ENCODE assay signal across 7 mouse cellular contexts in the genomic region with DNA sequence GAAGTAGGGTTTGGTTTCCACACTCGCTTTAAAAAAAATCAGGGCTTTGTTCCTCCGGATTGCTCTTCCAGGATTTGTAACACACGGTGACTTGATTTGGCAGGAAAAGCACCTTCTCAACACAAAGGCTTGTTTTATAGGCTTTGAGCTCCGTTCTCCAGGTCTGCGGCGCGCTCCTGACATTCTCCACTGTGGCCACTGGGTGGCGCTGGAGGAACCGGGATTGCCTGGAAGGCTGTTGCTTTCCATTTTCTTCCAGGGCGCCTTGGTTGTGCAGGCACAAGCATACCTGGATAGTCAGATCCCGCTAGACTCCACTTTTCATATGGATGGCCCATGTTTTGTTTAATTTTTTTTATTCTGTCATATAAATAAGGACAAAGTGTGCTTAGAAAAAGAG. TPM values are rescaled to one million over a fixed set of nuclear protein-coding genes. Genes with fewer than 3 reads are reported as not detected.
DNase-seq lines count a peak whose midpoint lies in the region; ATAC-seq and TF ChIP-seq lines count a peak whose summit lies in the region.

No protein-coding gene starts in this region.

- H3K36me3 ChIP-seq in hindbrain, postnatal 0 days (ENCODE audit: insufficient read depth, low read length), result no peaks in the 10 kb centered on the region
- H3K36me3 ChIP-seq in midbrain, embryonic 12.5 days, result no peaks in the 10 kb centered on the region

- ATAC-seq in common myeloid progenitor, adult 5-6 weeks (replicated peaks; ENCODE audit: low read depth, poor library complexity, severe bottlenecking), result peak; percentile 92
- ATAC-seq in hindbrain, postnatal 0 days, result peak; percentile 84
- ATAC-seq in midbrain, embryonic 12.5 days (ENCODE audit: low FRiP score, low read depth), result no peak

- H3K4me3 ChIP-seq in hindbrain, postnatal 0 days (ENCODE audit: low read length), result no peak overlapping the region
- H3K4me3 ChIP-seq in midbrain, embryonic 12.5 days, result no peak overlapping the region

- no peaks in the 10 kb centered on the region for H3K4me1 ChIP-seq in hindbrain, postnatal 0 days (ENCODE audit: insufficient read depth, low read length)
- H3K4me1 ChIP-seq in midbrain, embryonic 12.5 days, result no peaks in the 10 kb centered on the region

- H3K9ac ChIP-seq in hindbrain, postnatal 0 days (replicated peaks; ENCODE audit: low read length), result no peak overlapping the region
- H3K9ac ChIP-seq in midbrain, embryonic 12.5 days (replicated peaks), result no peak overlapping the region

- 10% methylated on average over 11 of the region's 11 CpGs for whole genome bisulfite sequencing in hindbrain, postnatal 0 days
- 12% methylated on average over 11 of the region's 11 CpGs for WGBS in midbrain, embryonic 12.5 days

- H3K27me3 ChIP-seq in hindbrain, postnatal 0 days (ENCODE audit: insufficient read depth, low read length), result no peaks in the 10 kb centered on the region; the same call in 1 of the 2 replicates
- H3K27me3 ChIP-seq in midbrain, embryonic 12.5 days, result no peaks in the 10 kb centered on the region

- no peak overlapping the region for H3K27ac ChIP-seq in hindbrain, postnatal 0 days
- no peak overlapping the region for H3K27ac ChIP-seq in midbrain, embryonic 12.5 days (replicated peaks)

- TF ChIP-seq CTCF in hindbrain, postnatal 0 days (IDR thresholded peaks at IDR 0.05; ENCODE audit: low read depth), result peak; percentile 97

- H3K9me3 ChIP-seq in hindbrain, postnatal 0 days (ENCODE audit: low read length), result no peaks in the 10 kb centered on the region
- no peaks in the 10 kb centered on the region for H3K9me3 ChIP-seq in midbrain, embryonic 12.5 days

- DNase-seq in adipocyte (ENCODE audit: low spot score), result peak; percentile 65
- DNase-seq in gastrocnemius, adult 8-10 months (ENCODE audit: low spot score in 2 of 2), result peak; percentile 44 to 64
- peak; percentile 88 for DNase-seq in hindbrain, postnatal 0 days (ENCODE audit: low spot score)
- peak; percentile 68 to 94 for DNase-seq in left cerebral cortex, adult 9 months (ENCODE audit: low spot score in 2 of 2)
- DNase-seq in spleen, adult 18-20 months, result peak; percentile 8 to 57

- H3K4me2 ChIP-seq in hindbrain, postnatal 0 days (ENCODE audit: low read depth, low read length), result peak overlapping the region; percentile 42
- peak overlapping the region; percentile 31 for H3K4me2 ChIP-seq in midbrain, embryonic 12.5 days (replicated peaks)

RNA-seq across cellular contexts. Expression of a gene that starts 29.7 kb away (rescaled TPM):
- 33.7 and 36.0 TPM in 2 replicates for total RNA-seq in common myeloid progenitor, adult 5-6 weeks (2017)
- total RNA-seq in gastrocnemius, adult 8-10 months (2022), result 1 to 10 TPM; 5.0 to 5.9 (median 5.1) TPM
- total RNA-seq in hindbrain, postnatal 0 days (2014; rRNA removed), result 22.4 and 33.6 TPM in 2 replicates
- polyA plus RNA-seq in hindbrain, postnatal 0 days (2015; fragmentation: Nextera tagmentation; extraction: Ambion mirVana), result 23.0 and 26.6 TPM in 2 replicates
- polyA plus RNA-seq in midbrain, embryonic 12.5 days (2016; fragmentation: Nextera tagmentation; extraction: Ambion mirVana), result 47.7 and 52.1 TPM in 2 replicates

Comparison
In these comparisons a context has a peak if more than half of its experiments do, and no peak if none do; other contexts are left out.
1. DNase-seq: peak in every context shown above with its lines; median percentile 88 in hindbrain, postnatal 0 days; 81 in left cerebral cortex, adult 9 months; 65 in adipocyte; 54 in gastrocnemius, adult 8-10 months; 32 in spleen, adult 18-20 months.